21 mouse cellular contexts compared by ENCODE assay signal in genomic region chr8:105618279-105618634, GRCm38 (mm10). TPM values are rescaled to one million over a fixed set of nuclear protein-coding genes. Genes with fewer than 3 reads are reported as not detected.
DNase-seq lines count a peak whose midpoint lies in the region; ATAC-seq and TF ChIP-seq lines count a peak whose summit lies in the region.
"Had no signal": no experiment of that assay in that cellular context is flagged by ENCODE, and none has a peak within 500 bp of the region (broad histone marks: within the 10 kb centered on the region; RNA-seq: fewer than 3 reads in every experiment).

No protein-coding gene starts in this region.

- 0 out of 2 replicates have a peak overlapping the region, but pooled peaks have one; percentile 15 for H3K9ac ChIP-seq in midbrain, embryonic 12.5 days (replicated peaks)
- no peak overlapping the region for H3K9ac ChIP-seq in midbrain, embryonic 16.5 days (ENCODE audit: low read depth, low read length)
- H3K9ac ChIP-seq in MEL (ENCODE audit: control insufficient read depth, low read depth, low read length, poor library complexity, severe bottlenecking), result no peak overlapping the region
- H3K9ac ChIP-seq: embryonic facial prominence, embryonic 12.5 days; forebrain, embryonic 12.5 days had no signal

- no peak for DNase-seq in MEL (ENCODE audit: low read depth, low spot score)
- DNase-seq in limb, embryonic 10.5 days (ENCODE audit: low spot score), result peak; percentile 27
- DNase-seq: adrenal gland, adult 8-10 months; adrenal gland, postnatal 14 days; adrenal gland, postnatal 36 days; cerebellum, adult 11-12 months; cerebellum, adult 2 months; cerebellum, adult 9-10 months; cerebellum, postnatal 10 days; cerebellum, postnatal 25 days had no signal

- no peak overlapping the region for H3K27ac ChIP-seq in midbrain, embryonic 12.5 days (replicated peaks)
- no peak overlapping the region for H3K27ac ChIP-seq in midbrain, embryonic 16.5 days (ENCODE audit: low read length)
- no peak overlapping the region for H3K27ac ChIP-seq in MEL (ENCODE audit: control insufficient read depth, low read depth, low read length)
- no peak overlapping the region for H3K27ac ChIP-seq in limb, embryonic 10.5 days
- H3K27ac ChIP-seq: embryonic facial prominence, embryonic 10.5 days; embryonic facial prominence, embryonic 12.5 days; forebrain, embryonic 10.5 days; forebrain, embryonic 12.5 days had no signal

- TF ChIP-seq CTCF in MEL (IDR thresholded peaks at IDR 0.05 in 2 of 3, conservative IDR thresholded peaks at IDR 0.05 in 1 of 3; ENCODE audit: control insufficient read depth in 1 of 3, insufficient read depth in 1 of 3, low read depth in 2 of 3, low read length in 3 of 3, poor library complexity in 1 of 3, severe bottlenecking in 1 of 3), result no peak

- peaks cover 29% of the 10 kb centered on the region for H3K4me1 ChIP-seq in midbrain, embryonic 12.5 days
- peaks cover 11% of the 10 kb centered on the region for H3K4me1 ChIP-seq in midbrain, embryonic 16.5 days (ENCODE audit: control insufficient read depth, insufficient read depth, low read length)
- H3K4me1 ChIP-seq in MEL (ENCODE audit: control insufficient read depth in 1 of 2, insufficient read depth in 2 of 2, low read length in 2 of 2), result no peaks in the 10 kb centered on the region
- H3K4me1 ChIP-seq in limb, embryonic 10.5 days, result peaks cover 35% of the 10 kb centered on the region

- H3K4me3 ChIP-seq in midbrain, embryonic 12.5 days, result no peak overlapping the region
- H3K4me3 ChIP-seq in midbrain, embryonic 16.5 days (ENCODE audit: low read depth, low read length), result no peak overlapping the region
- H3K4me3 ChIP-seq in MEL (ENCODE audit: control insufficient read depth in 1 of 2, insufficient read depth in 1 of 2, low read depth in 2 of 2, low read length in 2 of 2), result no peak overlapping the region
- no peak overlapping the region for H3K4me3 ChIP-seq in limb, embryonic 10.5 days
- H3K4me3 ChIP-seq: embryonic facial prominence, embryonic 10.5 days; embryonic facial prominence, embryonic 12.5 days; forebrain, embryonic 10.5 days; forebrain, embryonic 12.5 days had no signal

- WGBS in midbrain, embryonic 12.5 days, result 96% methylated on average over 5 of the region's 5 CpGs
- WGBS in midbrain, embryonic 16.5 days, result 85% methylated on average over 5 of the region's 5 CpGs
- WGBS in limb, embryonic 10.5 days, result 94% methylated on average over 5 of the region's 5 CpGs

- no peak for ATAC-seq in midbrain, embryonic 12.5 days (ENCODE audit: low FRiP score, low read depth)
- ATAC-seq in midbrain, embryonic 16.5 days, result no peak
- no peak for ATAC-seq in erythroid progenitor cell, adult 5-6 weeks (replicated peaks; ENCODE audit: low FRiP score, poor library complexity, severe bottlenecking)
- ATAC-seq: activated CD4-positive, CD25-positive, alpha-beta regulatory T cell, adult 4 months; forebrain, embryonic 14.5 days; forebrain, embryonic 16.5 days; Patski had no signal

- no peak for TF ChIP-seq EP300 in MEL (IDR thresholded peaks at IDR 0.05; ENCODE audit: low read depth in 1 of 2, low read length in 2 of 2)

- H3K36me3 ChIP-seq in midbrain, embryonic 12.5 days, result peaks cover 74% of the 10 kb centered on the region
- H3K36me3 ChIP-seq in midbrain, embryonic 16.5 days (ENCODE audit: control insufficient read depth, insufficient read depth, low read length), result peaks cover 32% of the 10 kb centered on the region
- peaks cover 0 to 24% of the 10 kb centered on the region in 2 experiments; a peak in 2 of 4 replicates for H3K36me3 ChIP-seq in MEL (ENCODE audit: control insufficient read depth in 1 of 2, insufficient read depth in 2 of 2, low read length in 2 of 2)
- peaks cover 77% of the 10 kb centered on the region for H3K36me3 ChIP-seq in limb, embryonic 10.5 days

- TF ChIP-seq POLR2A in MEL (IDR thresholded peaks at IDR 0.05; ENCODE audit: control insufficient read depth in 1 of 2, insufficient read depth in 1 of 2, low read depth in 1 of 2, low read length in 2 of 2, poor library complexity in 1 of 2), result no peak

- no peak for TF ChIP-seq RAD21 in MEL (IDR thresholded peaks at IDR 0.05; ENCODE audit: low read depth, low read length)

- H3K9me3 ChIP-seq in midbrain, embryonic 12.5 days, result no peaks in the 10 kb centered on the region
- H3K9me3 ChIP-seq in midbrain, embryonic 16.5 days (replicated peaks; ENCODE audit: control insufficient read depth, low read length, poor library complexity, severe bottlenecking), result no peaks in the 10 kb centered on the region
- H3K9me3 ChIP-seq in MEL (replicated peaks; ENCODE audit: insufficient read depth, low read length), result no peaks in the 10 kb centered on the region
- no peaks in the 10 kb centered on the region for H3K9me3 ChIP-seq in limb, embryonic 10.5 days (replicated peaks)
- H3K9me3 ChIP-seq: embryonic facial prominence, embryonic 10.5 days; embryonic facial prominence, embryonic 12.5 days; forebrain, embryonic 10.5 days; forebrain, embryonic 12.5 days had no signal

- no peak overlapping the region for H3K4me2 ChIP-seq in midbrain, embryonic 12.5 days (replicated peaks)
- no peak overlapping the region for H3K4me2 ChIP-seq in midbrain, embryonic 16.5 days (ENCODE audit: low read length)
- H3K4me2 ChIP-seq: embryonic facial prominence, embryonic 12.5 days; forebrain, embryonic 12.5 days had no signal

- peaks cover 22% of the 10 kb centered on the region for H3K27me3 ChIP-seq in midbrain, embryonic 12.5 days
- H3K27me3 ChIP-seq in midbrain, embryonic 16.5 days (ENCODE audit: control insufficient read depth, insufficient read depth, low read depth, low read length), result no peaks in the 10 kb centered on the region
- H3K27me3 ChIP-seq in MEL (ENCODE audit: control insufficient read depth in 1 of 2, insufficient read depth in 2 of 2, low read length in 2 of 2), result no peaks in the 10 kb centered on the region
- H3K27me3 ChIP-seq in limb, embryonic 10.5 days (ENCODE audit: low read depth, poor library complexity, severe bottlenecking), result peaks cover 25% of the 10 kb centered on the region
- H3K27me3 ChIP-seq: Patski had no signal

- peaks cover 2% of the 10 kb centered on the region; the same call in 1 of the 2 replicates for H3K79me2 ChIP-seq in MEL (ENCODE audit: control insufficient read depth, insufficient read depth, low read length, poor library complexity)

TF ChIP-seq in MEL, 35 proteins besides CTCF, POLR2A, EP300 and RAD21:
- TF ChIP-seq POLR2AphosphoS2 (IDR thresholded peaks at IDR 0.05; ENCODE audit: low read length) (peak; percentile 63; the same call in 1 of the 2 replicates), MAZ (IDR thresholded peaks at IDR 0.05; ENCODE audit: low read depth, low read length) (no peak), NELFE (IDR thresholded peaks at IDR 0.05; ENCODE audit: low read depth, low read length) (no peak), ETS1 (IDR thresholded peaks at IDR 0.05; ENCODE audit: low read depth, low read length) (no peak), GABPA (IDR thresholded peaks at IDR 0.05; ENCODE audit: low read depth, low read length) (no peak), HCFC1 (IDR thresholded peaks at IDR 0.05; ENCODE audit: low read depth, low read length) (no peak)

RNA-seq across cellular contexts. Expression of gene Ripor1, which starts 13.2 kb away (rescaled TPM):
- 19.5 and 21.7 TPM in 2 replicates for polyA plus RNA-seq in midbrain, embryonic 12.5 days (2016; fragmentation: Nextera tagmentation; extraction: Ambion mirVana)
- polyA plus RNA-seq in midbrain, embryonic 16.5 days (2015; fragmentation: Nextera tagmentation; extraction: Ambion mirVana), result 33.8 and 35.2 TPM in 2 replicates
- total RNA-seq in MEL (2012; rRNA removed), result 15.7 and 16.6 TPM in 2 replicates
- 100 to 1,000 TPM in 1 of 2 experiments, not detected in 1; 120 TPM for polyA plus RNA-seq in MEL (2012; ENCODE audit: insufficient read depth in 1 of 2, insufficient read length in 2 of 2, low read depth in 1 of 2, low replicate concordance in 2 of 2, missing spikeins in 1 of 2)
- 17.5 and 18.0 TPM in 2 replicates for polyA plus RNA-seq in limb, embryonic 10.5 days (2016; fragmentation: Nextera tagmentation; extraction: Ambion mirVana)
- 7.2 and 11.3 TPM in 2 replicates for total RNA-seq in erythroid progenitor cell, adult 5-6 weeks (2015; ENCODE audit: low replicate concordance)
- 0.23 and 1.8 TPM in 2 replicates for total RNA-seq in erythroid progenitor cell, adult 5-6 weeks (2017; ENCODE audit: low replicate concordance)

RNA-seq across cellular contexts. Expression of gene Ctcf, which starts 18.1 kb away (rescaled TPM):
- 157 TPM in 2 replicates for polyA plus RNA-seq in midbrain, embryonic 12.5 days (2016; fragmentation: Nextera tagmentation; extraction: Ambion mirVana)
- polyA plus RNA-seq in midbrain, embryonic 16.5 days (2015; fragmentation: Nextera tagmentation; extraction: Ambion mirVana), result 93.8 and 100 TPM in 2 replicates
- total RNA-seq in MEL (2012; rRNA removed), result 36.4 and 40.7 TPM in 2 replicates
- polyA plus RNA-seq in MEL (2012; ENCODE audit: insufficient read depth in 1 of 2, insufficient read length in 2 of 2, low read depth in 1 of 2, low replicate concordance in 2 of 2, missing spikeins in 1 of 2), result 100 to 1,000 TPM in 1 of 2 experiments, 10 to 100 TPM in 1; 87.1 to 670 TPM
- polyA plus RNA-seq in limb, embryonic 10.5 days (2016; fragmentation: Nextera tagmentation; extraction: Ambion mirVana), result 132 and 157 TPM in 2 replicates
- total RNA-seq in erythroid progenitor cell, adult 5-6 weeks (2015; ENCODE audit: low replicate concordance), result 154 and 195 TPM in 2 replicates
- total RNA-seq in erythroid progenitor cell, adult 5-6 weeks (2017; ENCODE audit: low replicate concordance), result 314 and 346 TPM in 2 replicates

RNA-seq across cellular contexts. Expression of gene Agrp, which starts 18.9 kb away (rescaled TPM):
- polyA plus RNA-seq in midbrain, embryonic 12.5 days (2016; fragmentation: Nextera tagmentation; extraction: Ambion mirVana), result 1.3 TPM in 1 of 2 replicates, not detected in the other
- polyA plus RNA-seq in midbrain, embryonic 16.5 days (2015; fragmentation: Nextera tagmentation; extraction: Ambion mirVana), result 1.4 TPM in 2 replicates
- not detected in 2 replicates for total RNA-seq in MEL (2012; rRNA removed)
- under 1 TPM in 1 of 2 experiments, not detected in 1; 0.63 TPM for polyA plus RNA-seq in MEL (2012; ENCODE audit: insufficient read depth in 1 of 2, insufficient read length in 2 of 2, low read depth in 1 of 2, low replicate concordance in 2 of 2, missing spikeins in 1 of 2)
- polyA plus RNA-seq in limb, embryonic 10.5 days (2016; fragmentation: Nextera tagmentation; extraction: Ambion mirVana), result 0.39 and 0.69 TPM in 2 replicates
- total RNA-seq in erythroid progenitor cell, adult 5-6 weeks (2015; ENCODE audit: low replicate concordance), result not detected in 2 replicates
- not detected in 2 replicates for total RNA-seq in erythroid progenitor cell, adult 5-6 weeks (2017; ENCODE audit: low replicate concordance)

RNA-seq across cellular contexts. Expression of gene Atp6v0d1, which starts 52.4 kb away (rescaled TPM):
- 107 and 110 TPM in 2 replicates for polyA plus RNA-seq in midbrain, embryonic 12.5 days (2016; fragmentation: Nextera tagmentation; extraction: Ambion mirVana)
- polyA plus RNA-seq in midbrain, embryonic 16.5 days (2015; fragmentation: Nextera tagmentation; extraction: Ambion mirVana), result 226 and 244 TPM in 2 replicates
- total RNA-seq in MEL (2012; rRNA removed), result 43.0 and 51.1 TPM in 2 replicates
- polyA plus RNA-seq in MEL (2012; ENCODE audit: insufficient read depth in 1 of 2, insufficient read length in 2 of 2, low read depth in 1 of 2, low replicate concordance in 2 of 2, missing spikeins in 1 of 2), result 10 to 100 TPM in 1 of 2 experiments, not detected in 1; 83.8 TPM
- polyA plus RNA-seq in limb, embryonic 10.5 days (2016; fragmentation: Nextera tagmentation; extraction: Ambion mirVana), result 58.3 and 68.6 TPM in 2 replicates
- total RNA-seq in erythroid progenitor cell, adult 5-6 weeks (2015; ENCODE audit: low replicate concordance), result 84.7 and 109 TPM in 2 replicates
- 31.3 and 35.6 TPM in 2 replicates for total RNA-seq in erythroid progenitor cell, adult 5-6 weeks (2017; ENCODE audit: low replicate concordance)
